Mouse (Mus musculus): ENCODE measurements around the gene Gba. TPM values are rescaled to one million over a fixed set of nuclear protein-coding genes. Genes with fewer than 3 reads are reported as not detected.

Gene Gba
- polyA plus RNA-seq, 1 experiment from 2014 or later: 37.4 TPM

DNA sequence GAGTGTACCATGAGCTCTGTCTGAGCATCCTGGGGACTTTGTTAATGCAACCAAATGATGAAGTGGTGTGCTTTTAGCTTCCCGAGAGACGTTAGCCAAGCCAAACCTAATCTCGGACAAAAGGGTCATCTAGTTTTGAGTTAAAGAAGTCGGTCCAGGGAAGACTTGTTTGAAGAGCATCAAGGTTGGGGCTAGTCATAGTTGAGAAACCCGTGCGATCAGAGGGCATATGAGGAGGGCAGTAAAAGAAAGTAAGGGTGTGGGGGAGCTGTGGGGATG lies 24.7 kb upstream of the Gba start:
- Histone ChIP-seq H3K36me3 (ENCODE audit: control insufficient read depth, insufficient read depth, low read length) (peaks cover 75% of the 10 kb centered on the region), H3K27me3 (ENCODE audit: control insufficient read depth, insufficient read depth, low read length) (no peaks in the 10 kb centered on the region), H3K9ac (ENCODE audit: low read depth, low read length) (peak overlapping the region; percentile 84), H3K4me1 (ENCODE audit: control insufficient read depth, insufficient read depth, low read length) (peaks cover 12% of the 10 kb centered on the region), H3K9me3 (ENCODE audit: control insufficient read depth, low read length) (no peaks in the 10 kb centered on the region), H3K4me2 (replicated peaks; ENCODE audit: low read depth, low read length) (peak overlapping the region; percentile 68), H3K27ac (ENCODE audit: low read depth, low read length) (peak overlapping the region; percentile 75; the same call in 1 of the 2 replicates), H3K4me3 (ENCODE audit: low read length) (peak overlapping the region; percentile 77)
- ATAC-seq (ENCODE audit: low FRiP score, low TSS enrichment): no peak
- WGBS: 6% methylated on average over 6 of the region's 6 CpGs

- Histone ChIP-seq H3K4me3 (ENCODE audit: low read length) (no peak overlapping the region), H3K27me3 (ENCODE audit: control insufficient read depth, insufficient read depth, low read length) (no peaks in the 10 kb centered on the region), H3K4me2 (replicated peaks; ENCODE audit: low read depth, low read length) (no peak overlapping the region), H3K9me3 (ENCODE audit: control insufficient read depth, low read length) (no peaks in the 10 kb centered on the region), H3K4me1 (ENCODE audit: control insufficient read depth, insufficient read depth, low read length) (peaks cover 18% of the 10 kb centered on the region), H3K27ac (ENCODE audit: low read depth, low read length) (no peak overlapping the region), H3K36me3 (ENCODE audit: control insufficient read depth, insufficient read depth, low read length) (peaks cover 65% of the 10 kb centered on the region), H3K9ac (ENCODE audit: low read depth, low read length) (peak overlapping the region; percentile 18; the same call in 1 of the 2 replicates)
- ATAC-seq (ENCODE audit: low FRiP score, low TSS enrichment): no peak
- 89% methylated on average over 11 of the region's 11 CpGs for WGBS
Measured at GRCm38 (mm10) chr3:89179056-89179455, 23.7 kb upstream of the Gba start.

DNA sequence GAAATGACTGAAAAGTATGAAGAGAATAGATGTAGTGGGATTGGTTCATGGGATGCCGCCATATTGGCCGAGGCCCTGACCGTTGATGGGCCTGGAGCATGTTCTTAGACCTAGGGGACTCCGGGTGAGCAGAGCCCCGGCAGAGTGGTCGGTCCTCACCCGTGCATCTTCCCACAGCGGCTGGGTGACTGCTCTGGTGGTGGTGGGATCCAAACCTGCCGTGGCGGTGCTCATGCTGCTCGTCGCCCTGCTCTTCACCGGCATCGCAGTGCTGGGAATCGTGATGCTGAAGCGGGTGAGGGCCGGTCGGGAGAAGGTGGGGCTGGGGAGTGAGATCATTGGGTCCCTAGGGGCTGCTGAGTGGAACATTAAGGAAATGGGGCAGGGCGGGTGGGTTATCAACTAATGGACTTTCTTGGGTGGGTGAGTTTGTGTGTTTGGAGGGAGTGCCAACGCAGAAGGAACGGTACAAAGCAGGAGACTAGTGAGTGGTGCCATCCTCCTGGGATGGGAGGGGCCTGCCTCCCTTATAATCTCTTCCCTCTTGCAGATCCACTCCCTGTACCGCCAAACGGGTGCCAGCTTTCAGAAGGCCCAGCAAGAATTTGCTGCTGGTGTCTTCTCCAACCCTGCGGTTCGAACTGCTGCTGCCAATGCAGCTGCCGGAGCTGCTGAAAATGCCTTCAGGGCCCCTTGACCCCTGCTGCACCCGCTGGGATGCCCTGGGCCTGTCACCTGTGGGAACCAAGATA lies 20.8 kb upstream of the Gba start:
- Histone ChIP-seq H3K27ac (ENCODE audit: low read depth, low read length) (no peak overlapping the region; the same call in 1 of the 2 replicates), H3K9ac (ENCODE audit: low read depth, low read length) (no peak overlapping the region), H3K4me2 (replicated peaks; ENCODE audit: low read depth, low read length) (no peak overlapping the region), H3K4me1 (ENCODE audit: control insufficient read depth, insufficient read depth, low read length) (peaks cover 37% of the 10 kb centered on the region), H3K4me3 (ENCODE audit: low read length) (no peak overlapping the region), H3K27me3 (ENCODE audit: control insufficient read depth, insufficient read depth, low read length) (no peaks in the 10 kb centered on the region), H3K9me3 (ENCODE audit: control insufficient read depth, low read length) (no peaks in the 10 kb centered on the region), H3K36me3 (ENCODE audit: control insufficient read depth, insufficient read depth, low read length) (peaks cover 39% of the 10 kb centered on the region)
- WGBS: 91% methylated on average over 27 of the region's 27 CpGs
- ATAC-seq (ENCODE audit: low FRiP score, low TSS enrichment): no peak

DNA sequence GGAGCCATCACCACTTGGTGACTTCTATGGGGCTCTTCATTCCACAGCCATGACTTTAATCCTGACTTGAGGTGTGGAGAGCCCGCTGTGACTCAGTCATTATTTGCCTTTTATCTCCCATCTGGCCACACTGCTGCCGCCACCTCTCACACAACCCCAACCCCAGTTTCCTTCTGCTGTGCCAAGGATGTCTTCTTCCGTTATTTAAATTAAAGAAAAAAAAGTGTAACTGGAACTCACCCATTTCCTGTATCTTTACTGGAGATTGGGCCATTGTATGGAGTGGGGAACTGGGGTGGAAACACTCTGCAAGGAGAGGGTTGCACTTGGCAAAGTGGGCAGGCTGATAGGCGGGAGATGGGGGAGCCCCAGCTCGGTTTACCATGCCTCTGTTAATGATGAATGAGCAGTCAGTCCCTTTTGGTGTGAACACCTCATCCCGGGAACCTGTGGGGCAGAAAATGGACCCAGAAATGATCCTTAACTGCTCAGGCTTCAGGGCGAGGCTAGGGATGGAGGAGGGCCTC lies 20.1 kb upstream of the Gba start:
- no peak; the same call in 1 of the 2 replicates for ATAC-seq (ENCODE audit: low FRiP score, low TSS enrichment)
- 43% methylated on average over 7 of the region's 7 CpGs for WGBS
- H3K9ac ChIP-seq (ENCODE audit: low read depth, low read length): no peak overlapping the region
- H3K27ac ChIP-seq (ENCODE audit: low read depth, low read length): peak overlapping the region; percentile 47; the same call in 1 of the 2 replicates
- H3K9me3 ChIP-seq (ENCODE audit: control insufficient read depth, low read length): no peaks in the 10 kb centered on the region
- no peaks in the 10 kb centered on the region for H3K27me3 ChIP-seq (ENCODE audit: control insufficient read depth, insufficient read depth, low read length)
- peaks cover 39% of the 10 kb centered on the region for H3K36me3 ChIP-seq (ENCODE audit: control insufficient read depth, insufficient read depth, low read length)
- peak overlapping the region; percentile 67 for H3K4me3 ChIP-seq (ENCODE audit: low read length)
- peak overlapping the region; percentile 95 for H3K4me2 ChIP-seq (replicated peaks; ENCODE audit: low read depth, low read length)
- H3K4me1 ChIP-seq (ENCODE audit: control insufficient read depth, insufficient read depth, low read length): peaks cover 42% of the 10 kb centered on the region

- H3K9me3 ChIP-seq (ENCODE audit: control insufficient read depth, low read length): no peaks in the 10 kb centered on the region
- WGBS: 5% methylated on average over 39 of the region's 39 CpGs
- peaks cover 49% of the 10 kb centered on the region for H3K4me1 ChIP-seq (ENCODE audit: control insufficient read depth, insufficient read depth, low read length)
- peaks cover 43% of the 10 kb centered on the region for H3K36me3 ChIP-seq (ENCODE audit: control insufficient read depth, insufficient read depth, low read length)
- H3K27me3 ChIP-seq (ENCODE audit: control insufficient read depth, insufficient read depth, low read length): no peaks in the 10 kb centered on the region
- H3K4me3 ChIP-seq (ENCODE audit: low read length): peak within 1 kb of the TSS; percentile 67
- H3K27ac ChIP-seq (ENCODE audit: low read depth, low read length): peak within 1 kb of the TSS; percentile 93
- peak within 1 kb of the TSS; percentile 95 for H3K4me2 ChIP-seq (replicated peaks; ENCODE audit: low read depth, low read length)
- peak; percentile 89 for ATAC-seq (ENCODE audit: low FRiP score, low TSS enrichment)
- peak within 1 kb of the TSS; percentile 88 for H3K9ac ChIP-seq (ENCODE audit: low read depth, low read length)
Measured at GRCm38 (mm10) chr3:89183058-89183958, 19.4 kb upstream of the Gba start, which contains the start of gene Fam189b. Fam189b (plus strand) TSS chr3:89183143.

GRCm38 (mm10) chr3:89183959-89184315 lies 18.8 kb upstream of the Gba start:
- Histone ChIP-seq H3K4me2 (replicated peaks; ENCODE audit: low read depth, low read length) (peak overlapping the region; percentile 95), H3K4me3 (ENCODE audit: low read length) (peak overlapping the region; percentile 67), H3K4me1 (ENCODE audit: control insufficient read depth, insufficient read depth, low read length) (peaks cover 49% of the 10 kb centered on the region), H3K9ac (ENCODE audit: low read depth, low read length) (peak overlapping the region; percentile 88), H3K27ac (ENCODE audit: low read depth, low read length) (peak overlapping the region; percentile 93), H3K36me3 (ENCODE audit: control insufficient read depth, insufficient read depth, low read length) (peaks cover 47% of the 10 kb centered on the region), H3K9me3 (ENCODE audit: control insufficient read depth, low read length) (no peaks in the 10 kb centered on the region), H3K27me3 (ENCODE audit: control insufficient read depth, insufficient read depth, low read length) (no peaks in the 10 kb centered on the region)
- 81% methylated on average over 6 of the region's 6 CpGs for WGBS
- no peak for ATAC-seq (ENCODE audit: low FRiP score, low TSS enrichment)

GRCm38 (mm10) chr3:89187197-89187596 lies 15.5 kb upstream of the Gba start:
- peaks cover 14% of the 10 kb centered on the region for H3K36me3 ChIP-seq (ENCODE audit: control insufficient read depth, insufficient read depth, low read length)
- peaks cover 47% of the 10 kb centered on the region for H3K4me1 ChIP-seq (ENCODE audit: control insufficient read depth, insufficient read depth, low read length)
- H3K4me3 ChIP-seq (ENCODE audit: low read length): no peak overlapping the region
- H3K9me3 ChIP-seq (ENCODE audit: control insufficient read depth, low read length): no peaks in the 10 kb centered on the region
- peak overlapping the region; percentile 28; the same call in 1 of the 2 replicates for H3K9ac ChIP-seq (ENCODE audit: low read depth, low read length)
- WGBS: 44% methylated on average over 23 of the region's 23 CpGs
- peak overlapping the region; percentile 18 for H3K4me2 ChIP-seq (replicated peaks; ENCODE audit: low read depth, low read length)
- no peak overlapping the region for H3K27ac ChIP-seq (ENCODE audit: low read depth, low read length)
- no peaks in the 10 kb centered on the region for H3K27me3 ChIP-seq (ENCODE audit: control insufficient read depth, insufficient read depth, low read length)
- no peak for ATAC-seq (ENCODE audit: low FRiP score, low TSS enrichment)

GRCm38 (mm10) chr3:89187690-89188477 lies 14.8 kb upstream of the Gba start:
- Histone ChIP-seq H3K27ac (ENCODE audit: low read depth, low read length) (peak overlapping the region; percentile 55; the same call in 1 of the 2 replicates), H3K9me3 (ENCODE audit: control insufficient read depth, low read length) (no peaks in the 10 kb centered on the region), H3K4me3 (ENCODE audit: low read length) (no peak overlapping the region), H3K36me3 (ENCODE audit: control insufficient read depth, insufficient read depth, low read length) (peaks cover 9% of the 10 kb centered on the region), H3K9ac (ENCODE audit: low read depth, low read length) (no peak overlapping the region), H3K4me1 (ENCODE audit: control insufficient read depth, insufficient read depth, low read length) (peaks cover 43% of the 10 kb centered on the region), H3K27me3 (ENCODE audit: control insufficient read depth, insufficient read depth, low read length) (no peaks in the 10 kb centered on the region), H3K4me2 (replicated peaks; ENCODE audit: low read depth, low read length) (peak overlapping the region; percentile 18; the same call in 1 of the 2 replicates)
- 67% methylated on average over 18 of the region's 18 CpGs for WGBS
- ATAC-seq (ENCODE audit: low FRiP score, low TSS enrichment): no peak

All from kidney, embryonic 14.5 days (tissue).